In the genomic region with DNA sequence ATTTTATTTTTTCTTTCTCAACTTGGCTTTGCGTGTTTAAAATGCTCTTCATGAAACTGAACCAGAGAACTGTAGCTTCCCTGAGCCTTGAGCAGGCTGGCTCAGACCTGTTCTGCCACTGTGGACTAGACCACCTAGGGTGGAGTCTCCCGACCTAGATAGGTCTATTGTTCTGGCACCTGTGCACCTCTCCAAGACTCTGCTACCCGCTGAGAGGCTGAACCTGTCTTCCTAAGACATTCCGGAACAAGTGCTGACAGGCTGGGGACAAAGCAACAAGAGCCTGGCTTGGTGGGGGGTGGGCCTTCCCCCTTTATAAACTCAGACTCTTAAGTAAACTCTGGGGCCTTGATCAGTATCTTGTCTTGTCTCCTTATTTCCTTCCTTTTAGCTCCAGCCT, we compare ENCODE assay signal across 22 mouse cellular contexts. TPM values are rescaled to one million over a fixed set of nuclear protein-coding genes. Genes with fewer than 3 reads are reported as not detected.
DNase-seq lines count a peak whose midpoint lies in the region; ATAC-seq and TF ChIP-seq lines count a peak whose summit lies in the region.
"Had no signal": no experiment of that assay in that cellular context is flagged by ENCODE, and none has a peak within 500 bp of the region (broad histone marks: within the 10 kb centered on the region; RNA-seq: fewer than 3 reads in every experiment).

No protein-coding gene starts in this region.

- no peak overlapping the region for H3K27ac ChIP-seq in lung, postnatal 0 days (ENCODE audit: low read length)
- H3K27ac ChIP-seq in ES-E14 (ENCODE audit: insufficient read depth, low read depth, low read length, poor library complexity, severe bottlenecking) = peak overlapping the region; percentile 5; the same call in 1 of the 2 replicates
- H3K27ac ChIP-seq in embryonic facial prominence, embryonic 10.5 days (replicated peaks) = no peak overlapping the region
- no peak overlapping the region for H3K27ac ChIP-seq in limb, embryonic 15.5 days
- no peak overlapping the region for H3K27ac ChIP-seq in neural tube, embryonic 15.5 days (replicated peaks)
- H3K27ac ChIP-seq: forebrain, embryonic 12.5 days; heart, adult 2 months; hindbrain, embryonic 15.5 days; kidney, embryonic 15.5 days; limb, embryonic 12.5 days; liver, embryonic 15.5 days; midbrain, embryonic 12.5 days had no signal

- no peak for DNase-seq in lung, postnatal 0 days (ENCODE audit: low spot score)
- DNase-seq in lung, adult 18-20 months = no peak
- peak; percentile 12 for DNase-seq in ES-E14 (ENCODE audit: low read depth, low spot score)
- peak; percentile 51 for DNase-seq in embryonic facial prominence, embryonic 10.5 days (ENCODE audit: low spot score)
- no peak for DNase-seq in urinary bladder, adult 18-20 months (ENCODE audit: low spot score in 2 of 2)
- DNase-seq: cerebellum, adult 18-20 months; cerebellum, postnatal 36 days; gastrocnemius, postnatal 10 days; heart, adult 2 months; heart, postnatal 36 days; kidney, postnatal 4 days; layer of hippocampus, adult 9-11 months; spleen, adult 18-20 months had no signal

- no peak overlapping the region for H3K4me2 ChIP-seq in lung, postnatal 0 days (replicated peaks; ENCODE audit: low read depth, low read length)
- no peak overlapping the region for H3K4me2 ChIP-seq in limb, embryonic 15.5 days
- no peak overlapping the region for H3K4me2 ChIP-seq in neural tube, embryonic 15.5 days
- H3K4me2 ChIP-seq: forebrain, embryonic 12.5 days; hindbrain, embryonic 15.5 days; kidney, embryonic 15.5 days; limb, embryonic 12.5 days; liver, embryonic 15.5 days; midbrain, embryonic 12.5 days had no signal

- 24% methylated on average over 4 of the region's 4 CpGs for WGBS in lung, postnatal 0 days
- WGBS in embryonic facial prominence, embryonic 10.5 days = 19% methylated on average over 4 of the region's 4 CpGs
- 43% methylated on average over 4 of the region's 4 CpGs for WGBS in limb, embryonic 15.5 days
- 31% methylated on average over 4 of the region's 4 CpGs for WGBS in neural tube, embryonic 15.5 days

- H3K36me3 ChIP-seq in lung, postnatal 0 days (ENCODE audit: insufficient read depth, low read length) = no peaks in the 10 kb centered on the region
- H3K36me3 ChIP-seq in ES-E14 (ENCODE audit: control insufficient read depth, insufficient read depth, low read length, poor library complexity, severe bottlenecking) = no peaks in the 10 kb centered on the region
- H3K36me3 ChIP-seq in embryonic facial prominence, embryonic 10.5 days (replicated peaks) = no peaks in the 10 kb centered on the region
- no peaks in the 10 kb centered on the region for H3K36me3 ChIP-seq in limb, embryonic 15.5 days
- no peaks in the 10 kb centered on the region for H3K36me3 ChIP-seq in neural tube, embryonic 15.5 days
- H3K36me3 ChIP-seq: forebrain, embryonic 12.5 days; hindbrain, embryonic 15.5 days; kidney, embryonic 15.5 days; limb, embryonic 12.5 days; liver, embryonic 15.5 days; midbrain, embryonic 12.5 days had no signal

- no peaks in the 10 kb centered on the region for H3K4me1 ChIP-seq in lung, postnatal 0 days (ENCODE audit: insufficient read depth, low read depth, low read length)
- no peaks in the 10 kb centered on the region for H3K4me1 ChIP-seq in ES-E14 (ENCODE audit: control insufficient read depth in 2 of 2, insufficient read depth in 2 of 2, low read length in 2 of 2, poor library complexity in 1 of 2)
- H3K4me1 ChIP-seq in embryonic facial prominence, embryonic 10.5 days = no peaks in the 10 kb centered on the region
- no peaks in the 10 kb centered on the region for H3K4me1 ChIP-seq in limb, embryonic 15.5 days
- H3K4me1 ChIP-seq in neural tube, embryonic 15.5 days = no peaks in the 10 kb centered on the region
- H3K4me1 ChIP-seq: forebrain, embryonic 12.5 days; hindbrain, embryonic 15.5 days; kidney, embryonic 15.5 days; limb, embryonic 12.5 days; liver, embryonic 15.5 days; midbrain, embryonic 12.5 days had no signal

- ATAC-seq in lung, postnatal 0 days = peak; percentile 37; the same call in 1 of the 2 replicates
- peak; percentile 52; the same call in 1 of the 2 replicates for ATAC-seq in limb, embryonic 15.5 days (ENCODE audit: insufficient number of reproducible peaks, low FRiP score, low TSS enrichment, low read depth)
- ATAC-seq in neural tube, embryonic 15.5 days (ENCODE audit: low FRiP score) = no peak
- ATAC-seq: intestine, embryonic 16.5 days had no signal

- no peaks in the 10 kb centered on the region for H3K27me3 ChIP-seq in lung, postnatal 0 days (replicated peaks; ENCODE audit: insufficient read depth, low read length)
- H3K27me3 ChIP-seq in embryonic facial prominence, embryonic 10.5 days (replicated peaks; ENCODE audit: low read depth, poor library complexity, severe bottlenecking) = no peaks in the 10 kb centered on the region
- H3K27me3 ChIP-seq in limb, embryonic 15.5 days = no peaks in the 10 kb centered on the region
- H3K27me3 ChIP-seq in neural tube, embryonic 15.5 days (replicated peaks) = no peaks in the 10 kb centered on the region
- H3K27me3 ChIP-seq: forebrain, embryonic 12.5 days; hindbrain, embryonic 15.5 days; kidney, embryonic 15.5 days; limb, embryonic 12.5 days; liver, embryonic 15.5 days; midbrain, embryonic 12.5 days had no signal

- in situ Hi-C loops in ES-E14 (cut with MboI; ENCODE audit: low sequenced_read_pairs in 2 of 2, unreplicated experiment in 2 of 2) = no loop called here

- no peak; the same call in 1 of the 2 replicates for TF ChIP-seq EP300 in lung, postnatal 0 days (IDR thresholded peaks at IDR 0.05)

- H3K4me3 ChIP-seq in lung, postnatal 0 days (ENCODE audit: low read depth, low read length) = no peak overlapping the region
- H3K4me3 ChIP-seq in ES-E14 (ENCODE audit: insufficient read depth in 1 of 2, low read depth in 1 of 2, low read length in 2 of 2, poor library complexity in 1 of 2, severe bottlenecking in 1 of 2) = no peak overlapping the region
- no peak overlapping the region for H3K4me3 ChIP-seq in embryonic facial prominence, embryonic 10.5 days
- no peak overlapping the region for H3K4me3 ChIP-seq in limb, embryonic 15.5 days
- no peak overlapping the region for H3K4me3 ChIP-seq in neural tube, embryonic 15.5 days (replicated peaks)
- H3K4me3 ChIP-seq: forebrain, embryonic 12.5 days; heart, adult 2 months; hindbrain, embryonic 15.5 days; kidney, embryonic 15.5 days; limb, embryonic 12.5 days; liver, embryonic 15.5 days; midbrain, embryonic 12.5 days had no signal

- H3K9me3 ChIP-seq in lung, postnatal 0 days (ENCODE audit: low read length) = no peaks in the 10 kb centered on the region
- H3K9me3 ChIP-seq in ES-E14 (ENCODE audit: control insufficient read depth, insufficient read depth, low read depth, low read length) = no peaks in the 10 kb centered on the region
- no peaks in the 10 kb centered on the region for H3K9me3 ChIP-seq in embryonic facial prominence, embryonic 10.5 days
- no peaks in the 10 kb centered on the region for H3K9me3 ChIP-seq in limb, embryonic 15.5 days
- H3K9me3 ChIP-seq in neural tube, embryonic 15.5 days (replicated peaks) = no peaks in the 10 kb centered on the region
- H3K9me3 ChIP-seq: forebrain, embryonic 12.5 days; hindbrain, embryonic 15.5 days; kidney, embryonic 15.5 days; limb, embryonic 12.5 days; liver, embryonic 15.5 days; midbrain, embryonic 12.5 days had no signal

- no peak overlapping the region for H3K9ac ChIP-seq in lung, postnatal 0 days (replicated peaks; ENCODE audit: low read depth)
- H3K9ac ChIP-seq in ES-E14 (ENCODE audit: insufficient read depth, low read depth, low read length, poor library complexity, severe bottlenecking) = no peak overlapping the region
- H3K9ac ChIP-seq in limb, embryonic 15.5 days = no peak overlapping the region
- no peak overlapping the region for H3K9ac ChIP-seq in neural tube, embryonic 15.5 days (replicated peaks)
- H3K9ac ChIP-seq: forebrain, embryonic 12.5 days; hindbrain, embryonic 15.5 days; kidney, embryonic 15.5 days; limb, embryonic 12.5 days; liver, embryonic 15.5 days; midbrain, embryonic 12.5 days had no signal

- no peak for TF ChIP-seq CTCF in lung, postnatal 0 days (IDR thresholded peaks at IDR 0.05)

TF ChIP-seq in ES-E14, 5 proteins besides CTCF, POLR2A, EP300 and RAD21:
- TF ChIP-seq ZC3H11A (IDR thresholded peaks at IDR 0.05; ENCODE audit: borderline replicate concordance, low read depth, low read length) (no peak), ZNF384 (IDR thresholded peaks at IDR 0.05; ENCODE audit: low read depth, low read length) (no peak), CHD2 (IDR thresholded peaks at IDR 0.05; ENCODE audit: low read depth, low read length) (no peak), MAFK (IDR thresholded peaks at IDR 0.05; ENCODE audit: insufficient read depth, low read depth, low read length) (no peak), HCFC1 (IDR thresholded peaks at IDR 0.05; ENCODE audit: borderline replicate concordance, insufficient read depth, low read length) (no peak)

RNA-seq across cellular contexts. Expression of a gene that starts 26.6 kb away (rescaled TPM):
- 9.3 and 9.6 TPM in 2 replicates for polyA plus RNA-seq in lung, postnatal 0 days (2015; fragmentation: Nextera tagmentation; extraction: Ambion mirVana)
- 16.1 and 16.7 TPM in 2 replicates for total RNA-seq in ES-E14 (2012; rRNA removed)
- 12.6 and 14.6 TPM in 2 replicates for polyA plus RNA-seq in embryonic facial prominence, embryonic 10.5 days (2016; fragmentation: Nextera tagmentation; extraction: Ambion mirVana)
- polyA plus RNA-seq in limb, embryonic 15.5 days (2015; fragmentation: Nextera tagmentation; extraction: Ambion mirVana) = 12.6 and 13.4 TPM in 2 replicates
- polyA plus RNA-seq in neural tube, embryonic 15.5 days (2015; fragmentation: Nextera tagmentation; extraction: Ambion mirVana) = 14.1 and 17.0 TPM in 2 replicates

Comparison
In these comparisons a context has a peak if more than half of its experiments do, and no peak if none do; other contexts are left out.
1. DNase-seq: peak in ES-E14 (single experiment) and embryonic facial prominence, embryonic 10.5 days (single experiment); none in lung, postnatal 0 days (single experiment), lung, adult 18-20 months (0 of 2) and urinary bladder, adult 18-20 months (0 of 2).